Mouse (Mus musculus) neural tube, embryonic 14.5 days (tissue): ENCODE measurements around the gene Kif3a. TPM values are rescaled to one million over a fixed set of nuclear protein-coding genes. Genes with fewer than 3 reads are reported as not detected.
"Not testable (repeated sequence)": the region's sequence is repeated elsewhere in the genome, so short reads cannot be mapped to it uniquely, and the experiment has no call there.

Experiments
- ATAC-seq: fragments of 200-750 bp; cut with Nextera tagmentation; 2 replicates; pipeline ENCODE4 v1.8.0; 2017; ENCODE audit warnings: low read depth, mild to moderate bottlenecking, moderate TSS enrichment, moderate library complexity
- H3K27ac ChIP-seq: fragments of 300-500 bp; sonication (generic); 2 replicates; pipeline ENCODE4 v1.5.1; 2014; ENCODE audit warnings: low read depth, mild to moderate bottlenecking, control low read depth, low read length, moderate library complexity, mixed read lengths
- H3K27me3 ChIP-seq: fragments of 300-500 bp; sonication (generic); 2 replicates; pipeline ENCODE4 v1.6.1; 2014; ENCODE audit warnings: low read length; ENCODE audit not compliant: control insufficient read depth, insufficient read depth
- H3K36me3 ChIP-seq: fragments of 300-500 bp; sonication (generic); 2 replicates; pipeline ENCODE4 v1.6.1; 2014; ENCODE audit warnings: low read length, mixed read lengths; ENCODE audit not compliant: control insufficient read depth, insufficient read depth
- H3K4me1 ChIP-seq: fragments of 300-500 bp; sonication (generic); 2 replicates; pipeline ENCODE4 v1.6.1; 2014; ENCODE audit warnings: low read length; ENCODE audit not compliant: control insufficient read depth, insufficient read depth
- H3K4me2 ChIP-seq: fragments of 300-500 bp; sonication (generic); 2 replicates; pipeline ENCODE4 v1.6.1; 2014; ENCODE audit warnings: mild to moderate bottlenecking, low read depth, low read length, control low read depth
- H3K4me3 ChIP-seq: fragments of 300-500 bp; sonication (generic); 2 replicates; pipeline ENCODE4 v1.5.1; 2014; ENCODE audit warnings: low read depth, low read length, control low read depth, mixed read lengths
- H3K9ac ChIP-seq: fragments of 300-500 bp; sonication (generic); replicated peaks from 2 replicates; pipeline ENCODE4 v1.6.1; 2014; ENCODE audit warnings: low read depth, mild to moderate bottlenecking, control low read depth, low read length, mixed read lengths
- H3K9me3 ChIP-seq: fragments of 300-500 bp; sonication (generic); 2 replicates; pipeline ENCODE4 v1.6.1; 2016; ENCODE audit warnings: low read length; ENCODE audit not compliant: control insufficient read depth
- WGBS: fragments of 180-500 bp; shearing (Covaris S2); extraction: QIAGEN DNeasy Blood & Tissue Kit; methylation state at CpG from one replicate; pipeline ENCODE4 v1.1.7; 2014; 5-methylcytosine and 5-hydroxymethylcytosine counted together
- polyA plus RNA-seq: library from polyadenylated mRNA; unstranded; fragments of >200 nt; fragmentation: Nextera tagmentation; extraction: Ambion mirVana; gene quantifications from 2 replicates; pipeline ENCODE4 v1.2.1, GENCODE M21; 2014

Kif3a gene
- polyA plus RNA-seq, 1 experiment from 2014 or later, result 308 TPM

DNA sequence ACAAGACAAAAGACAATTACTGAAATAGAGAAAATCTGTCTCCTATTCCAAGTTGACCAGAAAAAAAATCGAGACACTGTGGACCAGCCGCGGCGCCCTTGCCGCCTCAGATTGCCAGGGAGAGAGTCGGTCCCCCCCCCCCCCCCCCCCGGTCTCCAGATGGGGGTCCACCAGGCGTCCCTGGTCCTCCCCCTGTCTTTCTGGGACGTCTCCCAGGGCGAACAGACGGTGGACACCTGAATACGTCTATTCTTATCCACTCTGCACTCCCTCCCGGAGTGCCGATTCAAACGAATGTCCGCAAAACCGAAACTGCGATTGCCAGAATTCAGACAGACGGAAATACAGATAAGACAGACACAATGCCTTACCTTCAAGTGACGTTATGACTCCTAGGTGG is 10.7 kb upstream of the Kif3a start:
- H3K4me3 ChIP-seq, ATAC-seq, H3K36me3 ChIP-seq, H3K27ac ChIP-seq, H3K27me3 ChIP-seq, H3K4me2 ChIP-seq, H3K9ac ChIP-seq, H3K9me3 ChIP-seq, H3K4me1 ChIP-seq: not testable (repeated sequence)
- WGBS, result 94% methylated on average over 9 of the region's 20 CpGs

DNA sequence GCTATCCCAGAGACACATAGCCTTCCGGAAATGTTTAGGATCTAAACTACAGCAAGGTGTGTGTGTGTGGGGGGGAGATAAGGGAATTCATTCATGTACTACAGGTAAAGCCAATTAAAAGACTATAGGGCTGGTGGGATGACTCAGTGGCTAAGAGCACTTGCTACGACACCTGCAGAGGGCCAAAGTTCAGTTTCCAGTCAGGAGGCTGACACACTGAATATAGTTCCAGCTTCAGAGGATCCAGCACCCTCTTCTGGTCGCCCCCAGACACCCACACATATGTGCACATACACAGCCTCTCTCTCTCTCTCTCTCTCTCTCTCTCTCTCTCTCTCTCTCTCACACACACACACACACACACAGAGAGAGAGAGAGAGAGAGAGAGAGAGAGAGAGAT is 9.2 kb upstream of the Kif3a start:
- not testable (repeated sequence) for H3K9me3 ChIP-seq, H3K27ac ChIP-seq, H3K4me3 ChIP-seq, H3K36me3 ChIP-seq, H3K27me3 ChIP-seq, H3K4me1 ChIP-seq, H3K4me2 ChIP-seq, H3K9ac ChIP-seq, ATAC-seq
- WGBS, result 100% methylated on average over 1 of the region's 3 CpGs

DNA sequence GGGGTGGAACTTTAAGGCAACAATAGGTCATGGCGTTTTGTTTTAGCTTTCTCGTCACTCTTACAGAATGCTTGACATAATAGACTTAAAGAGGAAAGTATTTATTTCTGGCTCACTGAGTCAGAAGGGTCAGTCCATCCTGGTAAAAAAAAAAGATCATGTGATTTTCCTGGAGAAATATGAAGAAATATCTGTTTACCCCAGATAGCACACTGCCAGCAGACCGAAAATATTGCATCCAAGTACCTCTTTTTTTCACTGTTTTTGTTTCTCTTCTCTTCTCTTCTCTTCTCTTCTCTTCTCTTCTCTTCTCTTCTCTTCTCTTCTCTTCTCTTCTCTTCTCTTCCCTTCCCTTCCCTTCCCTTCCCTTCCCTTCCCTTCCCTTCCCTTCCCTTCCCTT is 7.2 kb upstream of the Kif3a start:
- H3K9ac ChIP-seq, H3K36me3 ChIP-seq, H3K27ac ChIP-seq, ATAC-seq, H3K27me3 ChIP-seq, H3K4me3 ChIP-seq, H3K4me2 ChIP-seq, H3K4me1 ChIP-seq, H3K9me3 ChIP-seq: not testable (repeated sequence)
- 88% methylated on average over 1 of the region's 3 CpGs for WGBS

GRCm38 (mm10) chr11:53561986-53562385 is 5.2 kb upstream of the Kif3a start:
- no peak for ATAC-seq
- Histone ChIP-seq H3K4me2 (no peak overlapping the region), H3K9me3 (no peaks in the 10 kb centered on the region), H3K36me3 (no peaks in the 10 kb centered on the region), H3K4me1 (peaks cover 5% of the 10 kb centered on the region; the same call in 1 of the 2 replicates), H3K9ac (no peak overlapping the region), H3K27ac (no peak overlapping the region), H3K4me3 (no peak overlapping the region), H3K27me3 (no peaks in the 10 kb centered on the region)
- 89% methylated on average over 2 of the region's 2 CpGs for WGBS

DNA sequence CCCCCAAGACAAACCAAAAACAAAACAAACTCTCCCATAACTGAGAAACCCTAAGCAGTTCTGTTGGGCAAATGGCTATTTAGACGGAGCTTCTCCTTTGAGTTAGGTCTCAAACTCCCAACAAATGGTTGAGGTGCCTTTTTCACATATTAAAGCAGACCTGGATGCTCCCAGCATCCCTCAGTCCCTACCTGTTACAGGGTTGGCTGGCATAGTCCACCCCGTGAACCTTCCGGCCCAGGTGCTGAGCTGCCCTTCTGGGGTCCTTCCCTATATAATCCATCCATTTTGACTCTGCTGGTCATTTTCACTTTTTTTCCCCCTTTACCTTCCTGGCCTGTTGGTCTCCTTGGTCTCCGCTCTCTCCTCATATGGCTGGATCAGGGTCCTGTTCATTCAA is 533 bp upstream of the Kif3a start:
- peak; percentile 26; the same call in 1 of the 2 replicates for ATAC-seq
- Histone ChIP-seq H3K4me1 (peaks cover 18% of the 10 kb centered on the region), H3K36me3 (peaks cover 4% of the 10 kb centered on the region; the same call in 1 of the 2 replicates), H3K4me3 (peak overlapping the region; percentile 77), H3K27me3 (no peaks in the 10 kb centered on the region), H3K9me3 (no peaks in the 10 kb centered on the region), H3K27ac (no peak overlapping the region), H3K9ac (peak overlapping the region; percentile 84), H3K4me2 (peak overlapping the region; percentile 52)
- WGBS, result 94% methylated on average over 4 of the region's 4 CpGs

- WGBS, result 96% methylated on average over 3 of the region's 3 CpGs
- ATAC-seq, result no peak
- H3K9me3 ChIP-seq, result no peaks in the 10 kb centered on the region
- no peak overlapping the region for H3K4me2 ChIP-seq
- peaks cover 45% of the 10 kb centered on the region for H3K36me3 ChIP-seq
- no peaks in the 10 kb centered on the region for H3K4me1 ChIP-seq
- H3K9ac ChIP-seq, result no peak overlapping the region
- no peaks in the 10 kb centered on the region for H3K27me3 ChIP-seq
- no peak overlapping the region for H3K27ac ChIP-seq
- no peak overlapping the region for H3K4me3 ChIP-seq
Observed at GRCm38 (mm10) chr11:53580562-53580961, 13.4 kb downstream of the Kif3a start.

DNA sequence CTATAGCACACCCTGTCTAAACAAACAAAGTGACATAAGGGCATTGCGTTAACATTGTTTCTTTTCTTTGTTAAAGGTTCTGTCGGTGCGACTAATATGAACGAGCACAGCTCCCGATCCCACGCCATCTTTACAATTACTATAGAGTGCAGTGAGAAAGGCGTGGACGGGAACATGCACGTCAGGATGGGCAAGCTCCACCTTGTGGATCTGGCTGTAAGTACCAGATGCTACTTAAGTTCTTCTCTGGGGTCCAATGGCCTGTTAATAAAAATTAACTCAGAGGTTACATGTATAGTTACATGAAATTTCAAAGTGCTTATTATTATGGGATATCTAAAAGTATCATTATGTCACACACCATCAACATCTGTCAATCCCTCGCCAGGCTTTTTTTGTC is 16.0 kb downstream of the Kif3a start:
- Histone ChIP-seq H3K4me2 (no peak overlapping the region), H3K9ac (no peak overlapping the region), H3K27ac (no peak overlapping the region), H3K4me3 (no peak overlapping the region), H3K4me1 (no peaks in the 10 kb centered on the region), H3K9me3 (no peaks in the 10 kb centered on the region), H3K27me3 (no peaks in the 10 kb centered on the region), H3K36me3 (peaks cover 55% of the 10 kb centered on the region)
- no peak for ATAC-seq
- 60% methylated on average over 10 of the region's 10 CpGs for WGBS

- Histone ChIP-seq H3K4me3 (no peak overlapping the region), H3K4me1 (no peaks in the 10 kb centered on the region), H3K27me3 (no peaks in the 10 kb centered on the region), H3K9me3 (no peaks in the 10 kb centered on the region), H3K27ac (no peak overlapping the region), H3K9ac (no peak overlapping the region), H3K4me2 (no peak overlapping the region), H3K36me3 (peaks cover 60% of the 10 kb centered on the region)
- WGBS, result 58% methylated on average over 3 of the region's 3 CpGs
- ATAC-seq, result no peak
Observed at GRCm38 (mm10) chr11:53584849-53585248, 17.7 kb downstream of the Kif3a start.

- WGBS, result 96% methylated on average over 6 of the region's 6 CpGs
- ATAC-seq, result no peak
- Histone ChIP-seq H3K4me2 (no peak overlapping the region), H3K27me3 (no peaks in the 10 kb centered on the region), H3K4me1 (no peaks in the 10 kb centered on the region), H3K9me3 (no peaks in the 10 kb centered on the region), H3K9ac (no peak overlapping the region), H3K27ac (no peak overlapping the region), H3K36me3 (peaks cover 62% of the 10 kb centered on the region), H3K4me3 (no peak overlapping the region)
Observed at GRCm38 (mm10) chr11:53585510-53585909, 18.3 kb downstream of the Kif3a start.

- H3K36me3 ChIP-seq, result peaks cover 76% of the 10 kb centered on the region
- no peak for ATAC-seq
- no peaks in the 10 kb centered on the region for H3K4me1 ChIP-seq
- no peak overlapping the region for H3K27ac ChIP-seq
- no peak overlapping the region for H3K4me2 ChIP-seq
- no peaks in the 10 kb centered on the region for H3K9me3 ChIP-seq
- no peaks in the 10 kb centered on the region for H3K27me3 ChIP-seq
- WGBS, result 89% methylated on average over 8 of the region's 8 CpGs
- H3K4me3 ChIP-seq, result no peak overlapping the region
- H3K9ac ChIP-seq, result no peak overlapping the region
Observed at GRCm38 (mm10) chr11:53588279-53588678, 21.1 kb downstream of the Kif3a start.
